36 mouse cellular contexts compared by ENCODE assay signal in the genomic region with DNA sequence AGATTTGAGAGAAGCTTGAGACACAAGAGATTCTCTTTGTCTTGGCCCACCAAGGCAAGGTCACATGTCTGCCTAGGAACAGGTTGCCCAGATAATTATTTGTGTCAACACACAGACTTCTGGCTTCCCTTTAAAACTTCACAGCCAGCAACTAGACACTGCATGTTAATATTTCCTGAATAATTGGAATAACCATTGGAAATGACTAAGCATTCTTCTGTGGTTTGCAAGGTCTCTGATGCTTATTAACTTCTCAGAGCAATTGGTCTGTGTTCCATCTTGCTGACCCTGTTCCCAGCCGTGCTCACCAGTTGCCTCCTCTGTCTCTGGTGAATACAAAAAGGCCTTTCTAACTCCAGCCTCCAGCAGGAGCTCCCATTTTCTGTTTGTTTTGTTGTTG. TPM values are rescaled to one million over a fixed set of nuclear protein-coding genes. Genes with fewer than 3 reads are reported as not detected.
"Had no signal": no experiment of that assay in that cellular context is flagged by ENCODE, and none has a peak within 500 bp of the region (broad histone marks: within the 10 kb centered on the region; RNA-seq: fewer than 3 reads in every experiment).

No protein-coding gene starts in this region.

- H3K36me3 ChIP-seq: heart, embryonic 10.5 days; heart, embryonic 12.5 days; hindbrain, embryonic 13.5 days; hindbrain, embryonic 15.5 days; limb, embryonic 10.5 days; limb, embryonic 12.5 days; liver, embryonic 13.5 days; liver, embryonic 15.5 days had no signal

- H3K4me2 ChIP-seq: heart, embryonic 12.5 days; hindbrain, embryonic 13.5 days; hindbrain, embryonic 15.5 days; limb, embryonic 12.5 days; liver, embryonic 11.5 days; liver, embryonic 13.5 days; liver, embryonic 15.5 days had no signal

- H3K27ac ChIP-seq: heart, embryonic 10.5 days; hindbrain, embryonic 13.5 days; hindbrain, embryonic 15.5 days; hindbrain, postnatal 0 days; left cerebral cortex, adult 2 months; limb, embryonic 10.5 days; limb, embryonic 12.5 days; liver, embryonic 13.5 days; liver, embryonic 15.5 days had no signal

- H3K9me3 ChIP-seq: heart, embryonic 10.5 days; heart, embryonic 12.5 days; hindbrain, embryonic 13.5 days; hindbrain, embryonic 15.5 days; limb, embryonic 10.5 days; limb, embryonic 12.5 days; liver, embryonic 13.5 days; liver, embryonic 15.5 days had no signal

- H3K9ac ChIP-seq: forebrain, postnatal 0 days; heart, embryonic 12.5 days; hindbrain, embryonic 13.5 days; hindbrain, embryonic 15.5 days; limb, embryonic 12.5 days; liver, embryonic 13.5 days; liver, embryonic 15.5 days; liver, postnatal 0 days had no signal

- H3K27me3 ChIP-seq: heart, embryonic 12.5 days; hindbrain, embryonic 13.5 days; hindbrain, embryonic 15.5 days; limb, embryonic 12.5 days; liver, embryonic 13.5 days; liver, embryonic 15.5 days had no signal

- DNase-seq: forebrain, postnatal 0 days; gastrocnemius, postnatal 14 days; gastrocnemius, postnatal 36 days; heart, adult 18-20 months; heart, postnatal 10 days; heart, postnatal 4 days; kidney, postnatal 14 days; liver; liver, embryonic 13.5 days; liver, postnatal 0 days had no signal

- H3K4me3 ChIP-seq: heart, embryonic 10.5 days; heart, embryonic 12.5 days; hindbrain, embryonic 13.5 days; hindbrain, embryonic 15.5 days; left cerebral cortex, adult 2 months; limb, embryonic 10.5 days; limb, embryonic 12.5 days; liver, embryonic 13.5 days; liver, embryonic 15.5 days had no signal

- ATAC-seq: forebrain, postnatal 0 days; hindbrain, postnatal 0 days; intestine, embryonic 16.5 days; liver, postnatal 0 days had no signal

- H3K4me1 ChIP-seq: heart, embryonic 10.5 days; heart, embryonic 12.5 days; hindbrain, embryonic 13.5 days; hindbrain, embryonic 15.5 days; limb, embryonic 10.5 days; limb, embryonic 12.5 days; liver, embryonic 13.5 days; liver, embryonic 15.5 days had no signal

RNA-seq across cellular contexts. Expression of a gene that starts 17.6 kb away (rescaled TPM):
- total RNA-seq: forebrain, postnatal 0 days; gastrocnemius, adult 8-10 months; gastrocnemius, postnatal 14 days; gastrocnemius, postnatal 36 days; heart, adult 18-20 months; heart, adult 8-10 months; heart, postnatal 10 days; heart, postnatal 25 days; heart, postnatal 4 days; hindbrain, postnatal 0 days; layer of hippocampus, adult 18-20 months; layer of hippocampus, postnatal 10 days; layer of hippocampus, postnatal 25 days; left cerebral cortex, adult 2 months; left cerebral cortex, postnatal 14 days; left cerebral cortex, postnatal 36 days had no signal
- polyA plus RNA-seq: forebrain, postnatal 0 days; heart, embryonic 10.5 days; heart, embryonic 12.5 days; heart, embryonic 14.5 days; heart, embryonic 16.5 days; hindbrain, embryonic 11.5 days; hindbrain, embryonic 13.5 days; hindbrain, embryonic 15.5 days; hindbrain, postnatal 0 days; intestine, embryonic 14.5 days; intestine, embryonic 16.5 days; kidney, embryonic 14.5 days; large intestine, adult 2 months; limb, embryonic 10.5 days; limb, embryonic 12.5 days; limb, embryonic 14.5 days; liver, embryonic 11.5 days; liver, embryonic 13.5 days; liver, embryonic 15.5 days; liver, postnatal 0 days had no signal
